Mouse (Mus musculus) forebrain, postnatal 0 days (tissue): ENCODE measurements at regions not wholly inside any gene's neighbourhood (a gene's known extent, or its start where the extent isn't known, plus 50 kb on each side); places are given as distances from the start of the nearest gene placed in this dataset.

ENCODE experiments used
- ATAC-seq: fragments of 200-750 bp; cut with Nextera tagmentation; 2 replicates; pipeline ENCODE4 v1.8.0; 2017; ENCODE audit warnings: mild to moderate bottlenecking, moderate library complexity
- DNase-seq: peaks from one replicate; pipeline ENCODE4 v3.0.0-alpha.2; 2015
- H3K27ac ChIP-seq: fragments of 300-500 bp; sonication (generic); 2 replicates; pipeline ENCODE4 v1.5.1; 2014; ENCODE audit warnings: low read depth, mild to moderate bottlenecking, antibody characterized with exemption, low read length, moderate library complexity, mixed read lengths
- H3K27me3 ChIP-seq: fragments of 300-500 bp; sonication (generic); 2 replicates; pipeline ENCODE4 v1.6.1; 2014; ENCODE audit warnings: mild to moderate bottlenecking, low read length, mixed read lengths; ENCODE audit not compliant: insufficient read depth
- H3K36me3 ChIP-seq: fragments of 300-500 bp; sonication (generic); 2 replicates; pipeline ENCODE4 v1.6.1; 2014; ENCODE audit warnings: mild to moderate bottlenecking, moderate library complexity; ENCODE audit not compliant: insufficient read depth
- H3K4me1 ChIP-seq: fragments of 300-500 bp; sonication (generic); 2 replicates; pipeline ENCODE4 v1.6.1; 2014; ENCODE audit warnings: antibody characterized with exemption; ENCODE audit not compliant: insufficient read depth
- H3K4me2 ChIP-seq: fragments of 300-500 bp; sonication (generic); 2 replicates; pipeline ENCODE4 v1.6.1; 2014; ENCODE audit warnings: low read depth, mild to moderate bottlenecking, moderate library complexity
- H3K4me3 ChIP-seq: fragments of 300-500 bp; sonication (generic); 2 replicates; pipeline ENCODE4 v1.5.1; 2014; ENCODE audit warnings: low read depth, low read length, mixed read lengths
- H3K9ac ChIP-seq: fragments of 300-500 bp; sonication (generic); 2 replicates; pipeline ENCODE4 v1.6.1; 2014; ENCODE audit warnings: mild to moderate bottlenecking
- H3K9me3 ChIP-seq: fragments of 300-500 bp; sonication (generic); 2 replicates; pipeline ENCODE4 v1.6.1; 2016; ENCODE audit warnings: low read length
- CTCF ChIP-seq: sonication (generic); IDR thresholded peaks from 2 replicates; pipeline ENCODE4 v1.5.1; 2016; ENCODE audit warnings: antibody characterized with exemption, control low read depth, low read depth
- WGBS: fragments of 180-500 bp; shearing (Covaris S2); extraction: QIAGEN DNeasy Blood & Tissue Kit; methylation state at CpG from one replicate; pipeline ENCODE4 v1.1.7; 2014; 5-methylcytosine and 5-hydroxymethylcytosine counted together

GRCm38 (mm10) chr13:107699251-107699650, 345.0 kb upstream of the Smim15 start:
- no peak for ATAC-seq
- no peak overlapping the region for H3K27ac ChIP-seq
- H3K9ac ChIP-seq, result no peak overlapping the region
- TF ChIP-seq CTCF, result no peak
- 73% methylated on average over 5 of the region's 5 CpGs for WGBS
- H3K4me3 ChIP-seq, result no peak overlapping the region
- DNase-seq, result no peak
- H3K4me2 ChIP-seq, result no peak overlapping the region
- no peaks in the 10 kb centered on the region for H3K36me3 ChIP-seq
- no peaks in the 10 kb centered on the region for H3K27me3 ChIP-seq
- peaks cover 5% of the 10 kb centered on the region for H3K4me1 ChIP-seq
- H3K9me3 ChIP-seq, result no peaks in the 10 kb centered on the region

DNA sequence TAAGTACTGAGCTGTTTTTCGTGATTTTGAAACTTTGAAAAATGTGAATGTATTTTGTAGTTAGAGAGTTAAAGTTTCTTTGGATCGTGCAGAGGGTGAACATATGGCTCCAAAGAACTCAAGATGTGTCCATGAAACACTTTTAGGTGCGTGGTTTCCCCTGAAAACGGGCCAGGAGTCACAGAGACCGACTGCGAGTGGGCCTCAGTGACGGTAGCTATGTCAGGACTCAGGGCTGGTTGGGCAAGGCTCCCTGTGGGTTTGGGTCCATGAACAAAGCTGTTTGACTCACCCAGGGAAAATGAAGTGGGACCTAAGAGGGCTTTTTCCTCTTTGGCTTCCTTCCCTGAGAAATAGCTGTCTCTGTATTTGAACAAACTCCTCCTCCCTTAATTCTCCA, 345.9 kb upstream of the Smim15 start:
- no peak overlapping the region for H3K4me3 ChIP-seq
- H3K4me1 ChIP-seq, result peaks cover 5% of the 10 kb centered on the region
- DNase-seq, result no peak
- no peak overlapping the region for H3K27ac ChIP-seq
- ATAC-seq, result no peak
- H3K27me3 ChIP-seq, result no peaks in the 10 kb centered on the region
- no peak overlapping the region for H3K4me2 ChIP-seq
- no peaks in the 10 kb centered on the region for H3K9me3 ChIP-seq
- no peaks in the 10 kb centered on the region for H3K36me3 ChIP-seq
- WGBS, result 71% methylated on average over 7 of the region's 7 CpGs
- no peak for TF ChIP-seq CTCF
- H3K9ac ChIP-seq, result no peak overlapping the region

GRCm38 (mm10) chr13:107692123-107692830, 352.0 kb upstream of the Smim15 start:
- no peak overlapping the region for H3K9ac ChIP-seq
- H3K27ac ChIP-seq, result no peak overlapping the region
- no peaks in the 10 kb centered on the region for H3K27me3 ChIP-seq
- no peaks in the 10 kb centered on the region for H3K9me3 ChIP-seq
- H3K4me2 ChIP-seq, result no peak overlapping the region
- no peaks in the 10 kb centered on the region for H3K36me3 ChIP-seq
- 81% methylated on average over 5 of the region's 5 CpGs for WGBS
- ATAC-seq (no peak), DNase-seq (no peak)
- H3K4me3 ChIP-seq, result no peak overlapping the region
- TF ChIP-seq CTCF, result no peak
- no peaks in the 10 kb centered on the region for H3K4me1 ChIP-seq

GRCm38 (mm10) chr13:107688972-107689371, 355.3 kb upstream of the Smim15 start:
- Histone ChIP-seq H3K27ac (no peak overlapping the region), H3K36me3 (no peaks in the 10 kb centered on the region), H3K4me3 (no peak overlapping the region), H3K4me1 (no peaks in the 10 kb centered on the region), H3K9ac (no peak overlapping the region), H3K4me2 (no peak overlapping the region), H3K9me3 (no peaks in the 10 kb centered on the region), H3K27me3 (no peaks in the 10 kb centered on the region)
- WGBS, result 54% methylated on average over 6 of the region's 6 CpGs
- DNase-seq, result no peak
- no peak for TF ChIP-seq CTCF
- no peak for ATAC-seq

DNA sequence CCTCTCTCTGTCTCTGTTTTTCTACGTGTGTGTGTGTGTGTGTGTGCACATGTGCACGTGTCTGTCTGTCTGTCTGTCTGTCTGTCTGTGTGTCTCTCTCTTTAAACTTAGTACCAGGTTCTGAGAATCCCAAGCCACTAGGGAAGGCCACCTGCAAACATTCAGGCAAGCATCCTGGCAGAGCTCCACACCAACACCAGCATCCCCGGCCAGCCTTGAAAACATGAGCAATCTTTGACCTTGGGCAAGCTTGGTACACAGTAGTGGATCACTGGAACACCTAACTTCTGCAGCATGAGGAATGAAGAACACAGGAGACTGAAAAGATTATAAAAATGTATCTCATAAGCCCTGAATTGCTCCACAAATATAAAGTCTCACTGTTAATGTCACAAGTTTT, 359.0 kb upstream of the Smim15 start:
- no peak overlapping the region for H3K27ac ChIP-seq
- TF ChIP-seq CTCF, result no peak
- H3K27me3 ChIP-seq, result no peaks in the 10 kb centered on the region
- H3K9me3 ChIP-seq, result no peaks in the 10 kb centered on the region
- H3K36me3 ChIP-seq, result no peaks in the 10 kb centered on the region
- no peak overlapping the region for H3K4me2 ChIP-seq
- ATAC-seq, result no peak
- no peak for DNase-seq
- WGBS, result 80% methylated on average over 3 of the region's 3 CpGs
- H3K4me1 ChIP-seq, result no peaks in the 10 kb centered on the region
- no peak overlapping the region for H3K9ac ChIP-seq
- H3K4me3 ChIP-seq, result no peak overlapping the region

GRCm38 (mm10) chr13:107683909-107684308, 360.3 kb upstream of the Smim15 start:
- DNase-seq (no peak), ATAC-seq (no peak)
- 70% methylated on average over 3 of the region's 3 CpGs for WGBS
- Histone ChIP-seq H3K9me3 (no peaks in the 10 kb centered on the region), H3K4me1 (no peaks in the 10 kb centered on the region), H3K36me3 (no peaks in the 10 kb centered on the region), H3K9ac (no peak overlapping the region), H3K4me2 (no peak overlapping the region), H3K4me3 (no peak overlapping the region), H3K27me3 (no peaks in the 10 kb centered on the region), H3K27ac (no peak overlapping the region)
- TF ChIP-seq CTCF, result no peak

GRCm38 (mm10) chr13:107681719-107682118, 362.5 kb upstream of the Smim15 start:
- Histone ChIP-seq H3K36me3 (no peaks in the 10 kb centered on the region), H3K4me3 (no peak overlapping the region), H3K9me3 (no peaks in the 10 kb centered on the region), H3K4me2 (no peak overlapping the region), H3K9ac (no peak overlapping the region), H3K27ac (no peak overlapping the region), H3K4me1 (no peaks in the 10 kb centered on the region), H3K27me3 (no peaks in the 10 kb centered on the region)
- ATAC-seq, result no peak
- 75% methylated on average over 5 of the region's 5 CpGs for WGBS
- DNase-seq, result no peak
- TF ChIP-seq CTCF, result no peak
